Mouse (Mus musculus): Measurements from ENCODE around the gene Bmpr1a. TPM values are rescaled to one million over a fixed set of nuclear protein-coding genes. Genes with fewer than 3 reads are reported as not detected.

Bmpr1a gene
- polyA plus RNA-seq, 1 experiment from 2014 or later, result 44.9 TPM

DNA sequence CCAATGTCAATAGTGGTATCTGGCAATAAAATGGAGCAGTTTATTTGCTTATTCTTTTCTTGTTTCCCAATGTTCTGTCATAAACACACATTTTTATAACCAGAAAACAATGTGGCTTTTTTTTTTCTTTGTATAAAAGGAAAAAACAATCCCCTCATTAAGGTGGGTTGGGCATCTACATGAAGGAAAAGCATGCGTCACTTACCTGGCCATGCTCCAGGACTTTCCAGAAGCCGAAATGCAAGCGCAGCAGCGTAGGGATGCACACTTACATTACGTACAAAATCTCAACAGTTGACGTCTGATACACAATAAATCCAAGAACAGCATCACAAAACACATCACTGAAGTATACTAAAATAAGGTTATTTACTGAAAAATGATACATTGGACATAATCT, 92.4 kb downstream of the Bmpr1a start:
- Histone ChIP-seq H3K4me2 (replicated peaks; ENCODE audit: low read depth, low read length) (no peak overlapping the region), H3K36me3 (ENCODE audit: control insufficient read depth, insufficient read depth, low read length) (peaks cover 7% of the 10 kb centered on the region), H3K4me3 (ENCODE audit: low read depth, low read length) (no peak overlapping the region), H3K4me1 (replicated peaks; ENCODE audit: control insufficient read depth, insufficient read depth, low read length) (no peaks in the 10 kb centered on the region), H3K27ac (ENCODE audit: low read depth, low read length) (no peak overlapping the region), H3K9me3 (ENCODE audit: control insufficient read depth, low read length) (no peaks in the 10 kb centered on the region), H3K9ac (ENCODE audit: low read depth, low read length) (no peak overlapping the region), H3K27me3 (ENCODE audit: control insufficient read depth, insufficient read depth, low read length) (no peaks in the 10 kb centered on the region)
- no peak for ATAC-seq (ENCODE audit: low FRiP score)
- WGBS, result 97% methylated on average over 6 of the region's 6 CpGs
- no peak for DNase-seq (ENCODE audit: low spot score)

DNA sequence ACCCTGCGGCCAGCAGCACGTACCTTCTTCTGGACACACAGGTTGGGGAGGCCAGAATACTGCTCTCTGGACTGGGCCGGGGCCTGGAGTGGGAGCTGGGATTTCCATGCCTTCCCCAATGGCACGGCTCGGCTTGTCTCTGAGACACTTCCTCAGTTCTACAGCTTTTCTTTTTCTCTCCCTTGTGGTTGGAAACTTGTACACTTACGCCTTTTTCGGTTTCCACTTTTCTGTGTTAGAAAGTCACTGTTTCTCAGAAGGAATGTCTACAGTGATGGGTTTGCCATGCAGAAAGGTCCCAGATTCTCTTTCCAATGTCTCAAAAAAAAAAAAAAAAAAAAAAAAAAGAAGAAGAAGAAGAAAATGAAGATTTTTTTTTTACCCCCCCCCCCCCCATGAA, 99.7 kb downstream of the Bmpr1a start:
- no peak for DNase-seq (ENCODE audit: low spot score)
- H3K9me3 ChIP-seq (ENCODE audit: control insufficient read depth, low read length), result no peaks in the 10 kb centered on the region
- no peaks in the 10 kb centered on the region; the same call in 1 of the 2 replicates for H3K36me3 ChIP-seq (ENCODE audit: control insufficient read depth, insufficient read depth, low read length)
- no peak overlapping the region for H3K27ac ChIP-seq (ENCODE audit: low read depth, low read length)
- no peak overlapping the region for H3K4me3 ChIP-seq (ENCODE audit: low read depth, low read length)
- no peaks in the 10 kb centered on the region for H3K27me3 ChIP-seq (ENCODE audit: control insufficient read depth, insufficient read depth, low read length)
- ATAC-seq (ENCODE audit: low FRiP score), result no peak
- H3K4me1 ChIP-seq (replicated peaks; ENCODE audit: control insufficient read depth, insufficient read depth, low read length), result no peaks in the 10 kb centered on the region
- 97% methylated on average over 7 of the region's 7 CpGs for WGBS
- no peak overlapping the region for H3K9ac ChIP-seq (ENCODE audit: low read depth, low read length)
- no peak overlapping the region for H3K4me2 ChIP-seq (replicated peaks; ENCODE audit: low read depth, low read length)

DNA sequence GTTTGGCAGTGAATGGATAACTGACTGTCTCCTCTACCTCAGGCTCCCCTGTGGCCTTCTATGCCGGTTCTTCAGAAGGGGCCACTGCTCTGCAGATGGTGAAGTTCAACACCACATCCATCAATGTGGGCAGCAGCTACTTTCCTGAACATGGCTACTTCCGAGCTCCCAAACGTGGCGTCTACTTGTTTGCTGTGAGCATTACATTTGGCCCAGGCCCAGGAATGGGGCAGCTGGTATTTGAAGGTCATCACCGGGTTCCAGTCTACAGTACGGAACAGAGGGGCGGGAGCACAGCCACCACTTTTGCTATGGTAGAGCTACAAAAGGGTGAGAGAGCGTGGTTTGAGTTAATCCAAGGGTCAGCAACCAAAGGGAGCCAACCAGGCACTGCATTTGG, 100.3 kb downstream of the Bmpr1a start:
- ATAC-seq (ENCODE audit: low FRiP score), result no peak
- Histone ChIP-seq H3K4me2 (replicated peaks; ENCODE audit: low read depth, low read length) (no peak overlapping the region), H3K36me3 (ENCODE audit: control insufficient read depth, insufficient read depth, low read length) (peaks cover 4% of the 10 kb centered on the region; the same call in 1 of the 2 replicates), H3K9me3 (ENCODE audit: control insufficient read depth, low read length) (no peaks in the 10 kb centered on the region), H3K4me1 (replicated peaks; ENCODE audit: control insufficient read depth, insufficient read depth, low read length) (no peaks in the 10 kb centered on the region), H3K9ac (ENCODE audit: low read depth, low read length) (no peak overlapping the region), H3K27me3 (ENCODE audit: control insufficient read depth, insufficient read depth, low read length) (no peaks in the 10 kb centered on the region), H3K4me3 (ENCODE audit: low read depth, low read length) (no peak overlapping the region), H3K27ac (ENCODE audit: low read depth, low read length) (no peak overlapping the region)
- no peak for DNase-seq (ENCODE audit: low spot score)
- WGBS, result 92% methylated on average over 8 of the region's 8 CpGs

DNA sequence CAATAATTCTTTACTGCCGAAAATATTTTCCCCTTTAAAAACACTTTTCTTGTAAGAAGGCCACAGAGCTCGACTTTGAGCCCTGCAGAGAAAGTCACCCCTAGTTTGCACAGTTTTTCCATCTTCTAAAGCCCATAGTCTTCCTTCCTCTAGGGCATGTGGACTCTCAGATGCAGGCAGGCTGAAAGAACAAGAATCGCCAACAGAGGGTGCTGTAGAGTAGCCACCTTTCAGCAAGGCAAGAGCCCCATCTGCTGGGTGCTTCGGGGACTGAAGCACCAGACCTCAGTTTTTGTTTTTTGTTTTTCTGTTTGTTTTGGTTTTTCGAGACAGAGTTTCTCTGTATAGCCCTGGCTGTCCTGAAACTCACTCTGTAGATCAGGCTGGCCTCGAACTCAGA, 102.0 kb downstream of the Bmpr1a start:
- WGBS, result 51% methylated on average over 6 of the region's 6 CpGs
- H3K36me3 ChIP-seq (ENCODE audit: control insufficient read depth, insufficient read depth, low read length), result peaks cover 4% of the 10 kb centered on the region; the same call in 1 of the 2 replicates

DNA sequence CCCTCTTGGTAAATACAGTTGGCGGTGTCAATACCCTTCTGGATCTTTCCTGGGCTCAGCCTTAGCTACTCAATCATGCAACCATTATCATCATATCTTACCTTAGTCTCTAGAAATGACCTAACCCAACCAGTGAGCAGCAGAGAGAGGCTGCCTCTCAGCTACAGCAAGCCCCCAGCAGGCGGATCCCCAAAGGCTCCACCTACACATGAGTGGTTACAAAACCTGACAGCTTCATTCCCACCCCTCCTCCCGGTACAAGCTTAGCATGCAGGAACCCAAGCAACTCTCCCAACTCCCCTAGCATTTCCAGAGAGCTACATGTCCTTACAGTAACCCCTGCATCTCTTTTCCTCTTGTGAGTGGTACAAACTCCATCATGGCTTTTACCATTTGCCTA, 103.1 kb downstream of the Bmpr1a start:
- no peak overlapping the region for H3K4me3 ChIP-seq (ENCODE audit: low read depth, low read length)
- no peaks in the 10 kb centered on the region for H3K9me3 ChIP-seq (ENCODE audit: control insufficient read depth, low read length)
- no peak overlapping the region for H3K9ac ChIP-seq (ENCODE audit: low read depth, low read length)
- H3K27me3 ChIP-seq (ENCODE audit: control insufficient read depth, insufficient read depth, low read length), result no peaks in the 10 kb centered on the region
- no peaks in the 10 kb centered on the region for H3K4me1 ChIP-seq (replicated peaks; ENCODE audit: control insufficient read depth, insufficient read depth, low read length)
- ATAC-seq (ENCODE audit: low FRiP score) (no peak), DNase-seq (ENCODE audit: low spot score) (no peak)
- H3K4me2 ChIP-seq (replicated peaks; ENCODE audit: low read depth, low read length), result no peak overlapping the region
- H3K36me3 ChIP-seq (ENCODE audit: control insufficient read depth, insufficient read depth, low read length), result peaks cover 4% of the 10 kb centered on the region; the same call in 1 of the 2 replicates
- 93% methylated on average over 3 of the region's 3 CpGs for WGBS
- no peak overlapping the region for H3K27ac ChIP-seq (ENCODE audit: low read depth, low read length)

More for the DNA sequence above, 102.0 kb downstream of the Bmpr1a start:
- DNase-seq (ENCODE audit: low spot score) (peak; percentile 81), ATAC-seq (ENCODE audit: low FRiP score) (no peak)
- Histone ChIP-seq H3K27ac (ENCODE audit: low read depth, low read length) (no peak overlapping the region), H3K9ac (ENCODE audit: low read depth, low read length) (no peak overlapping the region), H3K4me1 (replicated peaks; ENCODE audit: control insufficient read depth, insufficient read depth, low read length) (no peaks in the 10 kb centered on the region), H3K4me3 (ENCODE audit: low read depth, low read length) (no peak overlapping the region), H3K27me3 (ENCODE audit: control insufficient read depth, insufficient read depth, low read length) (no peaks in the 10 kb centered on the region), H3K4me2 (replicated peaks; ENCODE audit: low read depth, low read length) (no peak overlapping the region), H3K9me3 (ENCODE audit: control insufficient read depth, low read length) (no peaks in the 10 kb centered on the region)

DNA sequence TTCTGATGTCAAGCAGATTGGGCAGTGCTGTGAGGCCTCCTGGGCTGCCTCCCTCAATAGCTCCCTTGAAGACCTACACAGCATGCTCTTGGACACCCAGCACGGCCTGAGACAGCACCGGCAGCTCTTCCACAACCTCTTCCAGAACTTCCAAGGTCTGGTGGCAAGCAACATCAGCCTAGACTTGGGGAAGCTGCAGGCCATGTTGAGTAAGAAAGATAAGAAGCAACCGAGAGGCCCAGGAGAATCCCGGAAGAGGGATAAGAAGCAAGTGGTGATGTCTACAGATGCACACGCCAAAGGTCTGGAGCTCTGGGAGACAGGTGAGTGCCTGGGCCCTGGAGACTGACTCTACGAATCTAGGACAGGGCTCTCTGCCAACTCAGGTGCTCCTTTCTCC, 103.8 kb downstream of the Bmpr1a start:
- peaks cover 4% of the 10 kb centered on the region; the same call in 1 of the 2 replicates for H3K36me3 ChIP-seq (ENCODE audit: control insufficient read depth, insufficient read depth, low read length)

DNA sequence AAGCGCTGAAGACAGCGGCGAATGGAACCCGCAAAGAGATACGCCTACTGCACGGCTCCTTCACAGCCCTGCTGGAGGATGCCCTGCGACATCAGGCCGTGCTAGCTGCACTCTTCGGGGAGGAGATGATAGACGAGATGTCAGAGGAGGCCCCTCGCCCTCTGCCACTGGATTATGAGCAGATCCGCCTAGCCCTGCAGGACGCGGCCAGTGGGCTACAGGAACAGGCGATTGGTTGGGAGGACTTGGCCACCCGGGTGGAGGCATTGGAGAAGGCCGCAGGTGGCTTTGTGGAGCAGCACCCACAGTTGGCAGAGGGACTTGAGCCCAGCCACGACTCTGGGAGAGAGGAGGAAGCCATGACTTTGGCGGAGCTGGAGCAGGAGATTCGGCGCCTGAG, 104.2 kb downstream of the Bmpr1a start:
- Histone ChIP-seq H3K27ac (ENCODE audit: low read depth, low read length) (no peak overlapping the region), H3K27me3 (ENCODE audit: control insufficient read depth, insufficient read depth, low read length) (no peaks in the 10 kb centered on the region), H3K9me3 (ENCODE audit: control insufficient read depth, low read length) (no peaks in the 10 kb centered on the region), H3K36me3 (ENCODE audit: control insufficient read depth, insufficient read depth, low read length) (peaks cover 4% of the 10 kb centered on the region; the same call in 1 of the 2 replicates), H3K4me2 (replicated peaks; ENCODE audit: low read depth, low read length) (no peak overlapping the region), H3K9ac (ENCODE audit: low read depth, low read length) (no peak overlapping the region), H3K4me1 (replicated peaks; ENCODE audit: control insufficient read depth, insufficient read depth, low read length) (no peaks in the 10 kb centered on the region), H3K4me3 (ENCODE audit: low read depth, low read length) (no peak overlapping the region)
- no peak for ATAC-seq (ENCODE audit: low FRiP score)
- DNase-seq (ENCODE audit: low spot score), result no peak
- WGBS, result 89% methylated on average over 21 of the region's 21 CpGs

More for the DNA sequence above, 103.8 kb downstream of the Bmpr1a start:
- no peak for ATAC-seq (ENCODE audit: low FRiP score)
- Histone ChIP-seq H3K4me3 (ENCODE audit: low read depth, low read length) (no peak overlapping the region), H3K9ac (ENCODE audit: low read depth, low read length) (no peak overlapping the region), H3K27ac (ENCODE audit: low read depth, low read length) (no peak overlapping the region), H3K9me3 (ENCODE audit: control insufficient read depth, low read length) (no peaks in the 10 kb centered on the region), H3K27me3 (ENCODE audit: control insufficient read depth, insufficient read depth, low read length) (no peaks in the 10 kb centered on the region), H3K4me2 (replicated peaks; ENCODE audit: low read depth, low read length) (no peak overlapping the region), H3K4me1 (replicated peaks; ENCODE audit: control insufficient read depth, insufficient read depth, low read length) (no peaks in the 10 kb centered on the region)
- WGBS, result 95% methylated on average over 6 of the region's 6 CpGs
- no peak for DNase-seq (ENCODE audit: low spot score)

DNA sequence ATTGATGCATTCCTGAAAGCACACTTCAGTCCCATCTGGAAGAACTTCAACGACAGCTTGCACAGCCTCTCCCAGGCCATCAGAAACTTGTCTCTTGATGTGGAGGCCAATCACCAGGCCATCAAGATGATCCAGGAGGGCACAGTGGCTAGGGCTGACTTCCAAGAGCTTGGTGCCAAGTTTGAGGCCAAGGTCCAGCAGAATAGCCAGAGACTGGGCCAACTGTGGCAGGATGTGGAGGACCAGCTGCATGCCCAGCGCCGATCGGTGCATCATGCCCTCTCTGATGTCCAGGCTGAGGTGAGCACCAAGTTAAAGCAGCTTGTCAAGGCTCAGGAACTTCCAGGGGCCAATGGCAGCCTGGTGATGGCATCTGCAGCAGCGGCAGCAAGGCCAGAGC, 105.3 kb downstream of the Bmpr1a start:
- Histone ChIP-seq H3K4me1 (replicated peaks; ENCODE audit: control insufficient read depth, insufficient read depth, low read length) (no peaks in the 10 kb centered on the region), H3K9ac (ENCODE audit: low read depth, low read length) (no peak overlapping the region), H3K9me3 (ENCODE audit: control insufficient read depth, low read length) (no peaks in the 10 kb centered on the region), H3K4me3 (ENCODE audit: low read depth, low read length) (no peak overlapping the region), H3K36me3 (ENCODE audit: control insufficient read depth, insufficient read depth, low read length) (peaks cover 4% of the 10 kb centered on the region; the same call in 1 of the 2 replicates), H3K27ac (ENCODE audit: low read depth, low read length) (no peak overlapping the region), H3K27me3 (ENCODE audit: control insufficient read depth, insufficient read depth, low read length) (no peaks in the 10 kb centered on the region), H3K4me2 (replicated peaks; ENCODE audit: low read depth, low read length) (no peak overlapping the region)
- 94% methylated on average over 5 of the region's 5 CpGs for WGBS
- ATAC-seq (ENCODE audit: low FRiP score), result no peak
- no peak for DNase-seq (ENCODE audit: low spot score)

DNA sequence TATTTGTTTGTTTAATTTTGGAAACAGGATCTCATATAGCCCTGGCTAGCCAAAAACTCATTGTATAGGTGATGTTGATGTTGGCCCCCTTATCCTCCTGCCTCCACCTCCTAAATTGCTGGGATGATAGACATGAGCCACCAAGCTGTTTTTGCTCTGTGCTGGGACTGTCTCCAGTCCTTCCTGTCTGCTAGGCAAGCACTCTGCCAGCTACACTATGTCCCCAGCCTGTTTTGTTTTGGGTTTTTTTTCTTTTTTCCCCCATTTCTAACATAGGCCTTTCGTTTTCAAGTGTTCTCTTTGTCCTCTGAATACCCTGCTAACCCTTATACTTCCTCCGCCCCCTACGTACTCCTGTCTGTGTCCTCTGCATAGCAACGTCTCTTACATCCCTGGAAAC, 109.8 kb downstream of the Bmpr1a start:
- no peaks in the 10 kb centered on the region for H3K9me3 ChIP-seq (ENCODE audit: control insufficient read depth, low read length)
- H3K4me2 ChIP-seq (replicated peaks; ENCODE audit: low read depth, low read length), result no peak overlapping the region
- no peaks in the 10 kb centered on the region for H3K4me1 ChIP-seq (replicated peaks; ENCODE audit: control insufficient read depth, insufficient read depth, low read length)
- no peak overlapping the region for H3K9ac ChIP-seq (ENCODE audit: low read depth, low read length)
- H3K27me3 ChIP-seq (ENCODE audit: control insufficient read depth, insufficient read depth, low read length), result no peaks in the 10 kb centered on the region
- WGBS, result 69% methylated on average over 4 of the region's 4 CpGs
- no peak for ATAC-seq (ENCODE audit: low FRiP score)
- peaks cover 3% of the 10 kb centered on the region; the same call in 1 of the 2 replicates for H3K36me3 ChIP-seq (ENCODE audit: control insufficient read depth, insufficient read depth, low read length)
- H3K27ac ChIP-seq (ENCODE audit: low read depth, low read length), result no peak overlapping the region
- no peak for DNase-seq (ENCODE audit: low spot score)
- no peak overlapping the region for H3K4me3 ChIP-seq (ENCODE audit: low read depth, low read length)
